Mouse (Mus musculus): ENCODE measurements around the gene Dync1li1.

- TF ChIP-seq CTCF (IDR thresholded peaks at IDR 0.05; ENCODE audit: insufficient read depth, low read length) (no peak), POLR2A (IDR thresholded peaks at IDR 0.05; ENCODE audit: borderline replicate concordance, extremely low read depth, low read depth, low read length) (no peak)
These were observed 8.6 kb upstream of the Dync1li1 start for GRCm38 (mm10) chr9:114679944-114680343.

Data from lung, adult 2 months (tissue).